Mouse (Mus musculus) brain, embryonic 18.5 days (tissue): ENCODE results near the gene Dynll1.

ENCODE experiments used
- DNase-seq: peaks from one replicate; pipeline ENCODE4 v3.0.0-alpha.2; 2012; ENCODE audit warnings: low read depth, low spot score

Gene Dynll1

GRCm38 (mm10) chr5:115268266-115268665, 32.5 kb downstream of the Dynll1 start:
- DNase-seq = no peak

- DNase-seq = no peak
Observed at GRCm38 (mm10) chr5:115267469-115268045, 33.2 kb downstream of the Dynll1 start.

DNA sequence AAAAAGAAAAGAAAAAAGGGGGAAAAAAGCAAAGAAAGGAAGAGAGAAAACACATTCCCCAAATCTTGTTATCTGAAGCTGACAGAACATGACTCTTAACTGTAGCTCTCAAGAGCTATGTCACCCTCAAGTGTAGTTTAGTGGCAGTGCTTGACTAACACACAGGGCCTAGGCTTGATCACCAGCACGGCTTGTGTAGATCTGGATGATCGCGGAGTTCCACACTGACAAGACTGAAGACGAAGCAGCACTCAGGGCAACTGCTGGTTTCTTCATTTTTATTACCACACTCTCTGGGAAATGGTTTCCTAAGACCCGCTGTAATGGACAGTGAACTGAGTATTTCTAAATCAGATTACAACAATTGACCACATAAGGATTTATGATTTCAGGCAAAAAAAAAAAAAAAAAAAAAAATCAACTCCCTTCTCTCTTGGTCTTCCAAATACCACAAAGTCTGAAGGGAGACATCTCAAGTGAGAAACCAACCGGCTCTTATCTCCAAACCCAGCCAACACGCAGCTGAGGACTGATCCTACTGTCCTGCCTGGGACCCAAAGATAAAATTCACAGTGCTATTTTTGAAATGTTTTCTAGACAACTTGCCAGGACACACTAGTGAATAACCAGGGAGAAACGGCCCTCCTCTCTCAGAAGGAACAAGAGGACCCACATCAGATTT, 33.9 kb downstream of the Dynll1 start:
- DNase-seq = no peak

- DNase-seq = no peak
Observed at GRCm38 (mm10) chr5:115266340-115266739, 34.5 kb downstream of the Dynll1 start.

DNA sequence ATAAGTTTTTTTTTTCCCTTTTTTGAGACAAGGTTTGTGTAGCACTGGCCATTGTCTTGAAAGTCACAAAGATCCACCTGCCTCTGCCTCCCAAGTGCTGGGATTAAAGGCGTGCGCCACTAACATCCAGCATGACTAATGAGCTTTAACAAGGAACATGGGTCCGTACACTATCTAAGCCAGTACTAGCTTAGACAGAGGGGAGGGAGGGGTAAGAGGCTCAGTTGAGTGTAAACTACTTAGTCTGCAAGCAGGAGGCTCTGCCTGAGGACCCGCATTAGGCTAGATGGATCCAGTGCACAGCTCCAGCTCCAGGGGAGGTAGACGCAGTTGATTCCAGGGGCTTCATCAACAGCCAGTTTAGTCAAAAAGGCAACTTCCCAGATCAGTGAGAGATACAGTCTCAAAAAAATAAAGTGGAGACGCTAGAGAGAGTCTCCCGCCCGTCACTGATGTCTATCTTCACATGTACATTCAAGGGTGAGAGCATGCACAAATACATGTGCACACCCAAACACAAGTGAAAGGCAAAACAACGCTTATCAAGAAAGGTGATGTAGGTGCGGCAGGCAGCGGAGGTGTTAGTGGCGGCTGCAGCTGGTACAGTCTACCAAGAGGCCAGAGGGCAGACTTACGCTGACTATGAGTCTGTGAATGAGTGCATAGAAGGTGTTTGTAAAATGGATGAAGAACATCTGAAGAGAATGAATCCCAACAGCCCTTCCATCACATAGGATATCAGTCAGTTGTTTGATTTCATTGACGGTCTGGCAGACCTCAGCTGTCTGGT, 38.1 kb downstream of the Dynll1 start:
- DNase-seq = no peak

- no peak for DNase-seq
Observed at GRCm38 (mm10) chr5:115261880-115262279, 38.9 kb downstream of the Dynll1 start.

DNA sequence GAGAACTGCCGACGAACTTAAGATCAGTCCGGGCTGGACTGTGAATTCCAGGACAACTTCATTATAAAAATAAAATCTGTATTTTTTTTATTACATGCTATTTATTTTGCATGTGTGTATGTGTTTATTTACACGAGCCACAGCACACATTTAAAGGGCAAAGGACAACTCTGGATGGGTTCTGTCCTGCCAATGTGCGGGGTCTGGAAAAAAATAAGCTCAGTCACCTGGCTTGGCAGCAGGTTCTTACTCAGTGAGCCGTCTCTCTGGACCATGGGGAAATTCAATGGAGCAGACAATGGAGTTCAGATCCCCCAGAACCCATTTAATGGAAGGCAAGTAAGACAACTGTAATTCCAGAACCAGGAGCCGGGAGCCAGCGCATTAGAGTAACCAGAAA, 39.7 kb downstream of the Dynll1 start:
- DNase-seq = no peak

GRCm38 (mm10) chr5:115260356-115260755, 40.4 kb downstream of the Dynll1 start:
- no peak for DNase-seq

GRCm38 (mm10) chr5:115256909-115257546, 43.8 kb downstream of the Dynll1 start:
- DNase-seq = no peak

GRCm38 (mm10) chr5:115255472-115255871, 45.3 kb downstream of the Dynll1 start:
- no peak for DNase-seq
